Mouse (Mus musculus): Measurements from ENCODE around the gene Akap6. TPM values are rescaled to one million over a fixed set of nuclear protein-coding genes. Genes with fewer than 3 reads are reported as not detected.

Akap6 gene
- total and polyA plus RNA-seq, 3 experiments = 0.12 to 0.42 (median 0.33) TPM

DNA sequence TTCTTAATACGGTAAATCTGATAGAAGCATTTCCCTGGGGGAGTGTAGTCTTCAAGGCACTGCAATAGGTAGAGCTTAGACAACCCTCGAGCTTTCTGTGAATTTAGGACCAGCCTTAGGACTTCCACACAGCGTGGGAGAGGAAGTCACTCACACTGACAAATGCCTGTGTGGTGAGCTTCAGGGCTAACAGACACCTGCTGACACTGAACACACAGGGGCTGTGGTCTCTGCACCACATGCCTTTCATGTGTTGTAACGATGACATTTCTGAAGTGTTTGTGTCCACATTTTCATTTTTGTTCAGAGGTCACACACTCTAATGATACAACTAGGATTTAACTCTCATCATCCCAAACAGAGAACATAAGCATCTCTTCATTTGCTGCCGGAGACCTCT lies 125.6 kb downstream of the Akap6 start:
- no peaks in the 10 kb centered on the region for H3K27me3 ChIP-seq (replicated peaks)
- no peak for DNase-seq (ENCODE audit: extremely low read depth)
- in situ Hi-C loops (cut with MboI; ENCODE audit: low pct_ligation_motif_present, low pct_unique_long_range_greater_than_20kb, low sequenced_read_pairs) = loop anchor here (25.0 kb wide), 3 partner anchors 187 to 812 kb away; partner anchors contain the start of gene Dtd2
- no peak overlapping the region for H3K4me2 ChIP-seq (ENCODE audit: insufficient read depth, low read depth, poor library complexity, severe bottlenecking)
- peaks cover 2 to 12% of the 10 kb centered on the region in 2 experiments; a peak in 2 of 4 replicates for H3K4me1 ChIP-seq (ENCODE audit: control insufficient read depth in 1 of 2, insufficient read depth in 2 of 2)
- H3K4me3 ChIP-seq (replicated peaks in 1 of 3; ENCODE audit: low read depth in 2 of 3, low read length in 2 of 3, poor library complexity in 1 of 3) = no peak overlapping the region
- H3K79me2 ChIP-seq (replicated peaks; ENCODE audit: control insufficient read depth, extremely low read depth, insufficient read depth, poor library complexity, severe bottlenecking) = no peaks in the 10 kb centered on the region
- H3K27ac ChIP-seq (ENCODE audit: insufficient read depth, low read depth) = no peak overlapping the region
- dilution Hi-C loops (cut with MboI; ENCODE audit: extremely low pct_ligation_motif_present, extremely low pct_unique_long_range_greater_than_20kb, low sequenced_read_pairs) = no loop called here
- peaks cover 4% of the 10 kb centered on the region for H3K9me3 ChIP-seq (replicated peaks; ENCODE audit: low read length)
- no peak for TF ChIP-seq NELFE (IDR thresholded peaks at IDR 0.05; ENCODE audit: low read depth, low read length)
- TF ChIP-seq POLR2AphosphoS2 (IDR thresholded peaks at IDR 0.05; ENCODE audit: low read depth, low read length) = no peak
- no peak for TF ChIP-seq SMC3 (IDR thresholded peaks at IDR 0.05; ENCODE audit: low read depth, low read length)
- TF ChIP-seq EP300 (IDR thresholded peaks at IDR 0.05; ENCODE audit: low read length) = no peak
- no peak for TF ChIP-seq BHLHE40 (IDR thresholded peaks at IDR 0.05; ENCODE audit: low read depth, low read length)
- no peak for TF ChIP-seq USF1 (IDR thresholded peaks at IDR 0.05; ENCODE audit: low read depth, low read length)
- TF ChIP-seq ETS1 (conservative IDR thresholded peaks at IDR 0.05; ENCODE audit: low read depth, low read length) = no peak
- no peak for TF ChIP-seq CTCF (conservative IDR thresholded peaks at IDR 0.05 in 1 of 2, IDR thresholded peaks at IDR 0.05 in 1 of 2; ENCODE audit: low read depth in 2 of 2, low read length in 2 of 2)
- TF ChIP-seq RAD21 (IDR thresholded peaks at IDR 0.05; ENCODE audit: low read depth, low read length) = no peak
- TF ChIP-seq POLR2A (IDR thresholded peaks at IDR 0.05; ENCODE audit: low read depth, low read length) = no peak
- no peak for TF ChIP-seq ZNF384 (IDR thresholded peaks at IDR 0.05; ENCODE audit: low read depth, low read length)
- no peak for TF ChIP-seq MXI1 (IDR thresholded peaks at IDR 0.05; ENCODE audit: low read depth, low read length)
- TF ChIP-seq SIN3A (IDR thresholded peaks at IDR 0.05; ENCODE audit: low read length) = no peak
- no peak for TF ChIP-seq MAFK (IDR thresholded peaks at IDR 0.05; ENCODE audit: insufficient replicate concordance, low read length)
- no peak for TF ChIP-seq ZC3H11A (IDR thresholded peaks at IDR 0.05; ENCODE audit: low read depth, low read length)
- no peak for TF ChIP-seq TBP (conservative IDR thresholded peaks at IDR 0.05; ENCODE audit: low read depth, low read length)
- TF ChIP-seq ZKSCAN1 (IDR thresholded peaks at IDR 0.05; ENCODE audit: borderline replicate concordance, low read depth, low read length) = no peak
- no peak for TF ChIP-seq TCF12 (IDR thresholded peaks at IDR 0.05; ENCODE audit: low read depth, low read length)
- TF ChIP-seq NRF1 (IDR thresholded peaks at IDR 0.05; ENCODE audit: low read depth, low read length) = no peak
- H3K36me3 ChIP-seq (replicated peaks in 1 of 2; ENCODE audit: control insufficient read depth in 1 of 2, insufficient read depth in 1 of 2, low read length in 1 of 2) = no peaks in the 10 kb centered on the region
- no peak overlapping the region for H3K9ac ChIP-seq (ENCODE audit: insufficient read depth, low read depth)

GRCm38 (mm10) chr12:52828944-52829736 lies 130.0 kb downstream of the Akap6 start:
- no peaks in the 10 kb centered on the region for H3K9me3 ChIP-seq (replicated peaks; ENCODE audit: low read length)
- no peak overlapping the region for H3K9ac ChIP-seq (ENCODE audit: insufficient read depth, low read depth)
- no peaks in the 10 kb centered on the region for H3K36me3 ChIP-seq (replicated peaks in 1 of 2; ENCODE audit: control insufficient read depth in 1 of 2, insufficient read depth in 1 of 2, low read length in 1 of 2)
- in situ Hi-C loops (cut with MboI; ENCODE audit: low pct_ligation_motif_present, low pct_unique_long_range_greater_than_20kb, low sequenced_read_pairs) = loop anchor here (25.0 kb wide), 3 partner anchors 192 to 817 kb away; partner anchors contain the start of gene Dtd2
- TF ChIP-seq CHD1 (IDR thresholded peaks at IDR 0.05; ENCODE audit: low read depth, low read length) = no peak
- TF ChIP-seq TBP (conservative IDR thresholded peaks at IDR 0.05; ENCODE audit: low read depth, low read length) = no peak
- TF ChIP-seq POLR2A (IDR thresholded peaks at IDR 0.05; ENCODE audit: low read depth, low read length) = no peak
- TF ChIP-seq ZMIZ1 (IDR thresholded peaks at IDR 0.05; ENCODE audit: low read depth, low read length) = no peak
- TF ChIP-seq CTCF (conservative IDR thresholded peaks at IDR 0.05 in 1 of 2, IDR thresholded peaks at IDR 0.05 in 1 of 2; ENCODE audit: low read depth in 2 of 2, low read length in 2 of 2) = no peak
- peak; percentile 58; the same call in 1 of the 2 replicates for TF ChIP-seq ZNF384 (IDR thresholded peaks at IDR 0.05; ENCODE audit: low read depth, low read length)
- TF ChIP-seq BHLHE40 (IDR thresholded peaks at IDR 0.05; ENCODE audit: low read depth, low read length) = no peak
- TF ChIP-seq MXI1 (IDR thresholded peaks at IDR 0.05; ENCODE audit: low read depth, low read length) = no peak
- peaks cover 0 to 15% of the 10 kb centered on the region in 2 experiments; a peak in 2 of 4 replicates for H3K4me1 ChIP-seq (ENCODE audit: control insufficient read depth in 1 of 2, insufficient read depth in 2 of 2)
- H3K27me3 ChIP-seq (replicated peaks) = no peaks in the 10 kb centered on the region
- no peaks in the 10 kb centered on the region for H3K79me2 ChIP-seq (replicated peaks; ENCODE audit: control insufficient read depth, extremely low read depth, insufficient read depth, poor library complexity, severe bottlenecking)
- no peak overlapping the region for H3K4me3 ChIP-seq (replicated peaks in 1 of 3; ENCODE audit: low read depth in 2 of 3, low read length in 2 of 3, poor library complexity in 1 of 3)
- H3K27ac ChIP-seq (ENCODE audit: insufficient read depth, low read depth) = no peak overlapping the region
- DNase-seq (ENCODE audit: extremely low read depth) = peak; percentile 8
- H3K4me2 ChIP-seq (ENCODE audit: insufficient read depth, low read depth, poor library complexity, severe bottlenecking) = no peak overlapping the region
- dilution Hi-C loops (cut with MboI; ENCODE audit: extremely low pct_ligation_motif_present, extremely low pct_unique_long_range_greater_than_20kb, low sequenced_read_pairs) = no loop called here
